Mouse (Mus musculus): Measurements from ENCODE around the gene Kcnc2.
A peak's percentile ranks its signal among the peaks of the same experiment; 100 is the strongest.

Kcnc2 gene

GRCm38 (mm10) chr10:112397194-112397593, 126.3 kb downstream of the Kcnc2 start:
- no peak for DNase-seq

- peak; percentile 14 for DNase-seq
These were observed 129.9 kb downstream of the Kcnc2 start for GRCm38 (mm10) chr10:112400591-112401404.

- DNase-seq: no peak
These were observed 138.6 kb downstream of the Kcnc2 start for GRCm38 (mm10) chr10:112409525-112409924.

- DNase-seq: no peak
These were observed 152.4 kb downstream of the Kcnc2 start for GRCm38 (mm10) chr10:112423327-112423726.

GRCm38 (mm10) chr10:112436950-112437349, 166.0 kb downstream of the Kcnc2 start:
- no peak for DNase-seq

GRCm38 (mm10) chr10:112444640-112445039, 173.7 kb downstream of the Kcnc2 start:
- no peak for DNase-seq

GRCm38 (mm10) chr10:112450910-112451309, 180.0 kb downstream of the Kcnc2 start:
- no peak for DNase-seq

- DNase-seq: peak; percentile 34
These were observed 197.9 kb downstream of the Kcnc2 start for GRCm38 (mm10) chr10:112468689-112469384.

- DNase-seq: no peak
These were observed 203.3 kb downstream of the Kcnc2 start for GRCm38 (mm10) chr10:112474122-112474810.

GRCm38 (mm10) chr10:112481461-112481860, 210.5 kb downstream of the Kcnc2 start:
- peak; percentile 5 for DNase-seq

GRCm38 (mm10) chr10:112481921-112482607, 211.1 kb downstream of the Kcnc2 start:
- no peak for DNase-seq

- no peak for DNase-seq
These were observed 213.6 kb downstream of the Kcnc2 start for GRCm38 (mm10) chr10:112484387-112485105.

GRCm38 (mm10) chr10:112485819-112486218, 214.9 kb downstream of the Kcnc2 start:
- no peak for DNase-seq

- no peak for DNase-seq
These were observed 217.8 kb downstream of the Kcnc2 start for GRCm38 (mm10) chr10:112488751-112489150.

All from layer of hippocampus, adult 9-11 months (tissue).